Mouse (Mus musculus): ENCODE measurements at regions not wholly inside any gene's neighbourhood (a gene's known extent, or its start where the extent isn't known, plus 50 kb on each side); places are given as distances from the start of the nearest gene placed in this dataset.

DNA sequence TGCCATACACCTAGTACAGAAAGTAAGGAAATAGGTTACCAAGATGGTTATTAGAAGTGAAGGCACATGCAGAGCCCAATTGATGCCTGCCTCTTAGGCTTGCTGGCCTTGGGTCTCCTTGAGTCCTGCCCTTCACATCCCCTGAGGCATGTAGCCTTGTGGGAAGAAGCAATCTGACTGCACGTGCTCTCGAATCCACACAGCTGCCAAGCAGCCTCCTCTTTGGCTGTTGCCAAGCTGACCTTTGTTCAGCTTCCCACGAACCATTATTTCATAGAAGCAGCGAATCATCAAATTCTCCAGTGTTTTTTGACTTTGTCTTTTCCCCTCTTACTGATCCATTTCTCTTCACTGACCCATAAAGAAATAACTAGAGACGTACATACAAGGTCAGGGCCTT lies 498.1 kb upstream of the Tnp1 start:
- 27% methylated on average over 5 of the region's 5 CpGs for whole genome bisulfite sequencing
- Histone ChIP-seq H3K4me1 (replicated peaks) (0 out of 2 replicates have a peak, but pooled peaks cover 3% of the 10 kb centered on the region), H3K36me3 (no peaks in the 10 kb centered on the region), H3K9me3 (no peaks in the 10 kb centered on the region), H3K4me3 (no peak overlapping the region), H3K27ac (no peak overlapping the region), H3K9ac (no peak overlapping the region), H3K27me3 (no peaks in the 10 kb centered on the region), H3K4me2 (no peak overlapping the region)
- ATAC-seq (ENCODE audit: low FRiP score), result no peak

DNA sequence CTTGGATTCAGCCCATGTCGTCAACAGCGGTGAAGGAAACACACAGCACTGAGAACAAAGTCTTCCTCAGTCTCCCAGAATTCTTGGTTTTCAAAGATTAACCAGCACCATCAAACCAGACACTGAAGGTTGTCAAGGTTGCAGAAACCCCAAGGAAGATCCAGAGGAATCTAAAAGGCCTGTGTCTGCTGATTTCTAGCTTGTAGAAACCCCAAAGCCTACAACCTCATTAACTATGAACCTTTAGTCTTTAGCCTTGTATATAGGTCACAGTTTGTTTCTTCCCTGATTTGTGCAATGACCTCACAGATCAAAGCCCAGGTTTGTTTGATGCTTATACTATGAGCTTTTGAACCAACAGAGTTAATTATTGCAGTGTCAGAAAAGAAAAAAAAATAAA lies 497.1 kb upstream of the Tnp1 start:
- Histone ChIP-seq H3K4me1 (replicated peaks) (0 out of 2 replicates have a peak, but pooled peaks cover 3% of the 10 kb centered on the region), H3K4me2 (no peak overlapping the region), H3K27me3 (no peaks in the 10 kb centered on the region), H3K9me3 (no peaks in the 10 kb centered on the region), H3K9ac (no peak overlapping the region), H3K4me3 (no peak overlapping the region), H3K36me3 (no peaks in the 10 kb centered on the region), H3K27ac (no peak overlapping the region)
- ATAC-seq (ENCODE audit: low FRiP score), result no peak
- WGBS, result 94% methylated on average over 2 of the region's 2 CpGs

DNA sequence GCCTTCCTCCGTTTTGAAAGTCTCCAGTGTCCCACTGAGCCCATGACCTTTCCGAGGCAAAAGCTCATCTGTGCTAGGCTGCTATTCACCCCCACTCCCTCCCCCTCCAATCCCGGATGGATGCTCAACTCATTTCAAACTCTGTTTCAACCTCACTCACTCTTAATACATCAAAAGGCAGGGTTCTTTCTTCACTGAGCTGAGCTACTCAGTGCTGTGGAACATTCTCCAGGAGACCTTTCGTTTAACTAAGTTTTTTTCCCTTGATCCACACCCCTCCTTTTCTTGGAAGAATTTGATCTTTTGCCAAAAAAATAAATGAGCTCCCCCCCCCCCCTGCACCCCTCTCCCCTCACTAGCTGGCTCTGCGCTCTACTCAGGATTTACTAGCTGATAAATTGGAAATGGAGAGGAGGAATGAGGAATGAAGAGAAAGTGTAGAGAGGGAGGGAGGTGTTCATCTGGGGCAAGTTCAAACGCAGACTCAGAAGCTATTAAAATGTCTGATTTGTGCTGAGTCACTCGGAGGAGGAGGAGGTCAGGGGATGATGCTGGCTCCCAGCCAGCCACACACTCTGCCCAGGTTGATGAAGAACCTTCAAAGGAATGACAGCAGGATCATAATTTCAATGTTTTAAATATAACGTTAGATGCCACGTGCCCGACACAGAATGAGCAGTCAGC lies 491.5 kb upstream of the Tnp1 start:
- Histone ChIP-seq H3K36me3 (no peaks in the 10 kb centered on the region), H3K4me2 (no peak overlapping the region), H3K27ac (no peak overlapping the region), H3K9me3 (no peaks in the 10 kb centered on the region), H3K4me3 (no peak overlapping the region), H3K4me1 (replicated peaks) (no peaks in the 10 kb centered on the region), H3K9ac (no peak overlapping the region), H3K27me3 (no peaks in the 10 kb centered on the region)
- WGBS, result 67% methylated on average over 10 of the region's 10 CpGs
- no peak for ATAC-seq (ENCODE audit: low FRiP score)

DNA sequence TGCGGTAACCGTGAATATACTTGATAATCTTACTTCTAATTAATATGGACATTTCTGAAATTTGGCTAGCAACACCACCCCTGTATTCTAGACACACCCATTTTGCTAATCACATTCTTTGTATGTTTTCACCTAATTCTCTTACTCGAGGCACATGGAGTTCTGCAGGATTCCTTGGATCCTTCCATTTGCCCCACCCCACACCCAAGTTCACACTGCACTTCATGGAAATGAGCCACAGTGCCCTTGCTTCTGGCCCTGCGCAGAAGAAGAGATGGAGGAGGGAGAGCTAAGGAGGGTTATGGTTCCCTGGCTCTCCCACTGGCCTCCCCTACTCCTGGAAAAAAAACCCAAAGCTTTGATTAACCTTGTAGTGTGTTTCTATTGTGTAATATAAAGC lies 487.9 kb upstream of the Tnp1 start:
- no peak for ATAC-seq (ENCODE audit: low FRiP score)
- Histone ChIP-seq H3K27me3 (no peaks in the 10 kb centered on the region), H3K4me2 (no peak overlapping the region), H3K27ac (no peak overlapping the region), H3K4me3 (no peak overlapping the region), H3K36me3 (no peaks in the 10 kb centered on the region), H3K9ac (no peak overlapping the region), H3K9me3 (no peaks in the 10 kb centered on the region), H3K4me1 (replicated peaks) (no peaks in the 10 kb centered on the region)
- WGBS, result 84% methylated on average over 4 of the region's 4 CpGs

DNA sequence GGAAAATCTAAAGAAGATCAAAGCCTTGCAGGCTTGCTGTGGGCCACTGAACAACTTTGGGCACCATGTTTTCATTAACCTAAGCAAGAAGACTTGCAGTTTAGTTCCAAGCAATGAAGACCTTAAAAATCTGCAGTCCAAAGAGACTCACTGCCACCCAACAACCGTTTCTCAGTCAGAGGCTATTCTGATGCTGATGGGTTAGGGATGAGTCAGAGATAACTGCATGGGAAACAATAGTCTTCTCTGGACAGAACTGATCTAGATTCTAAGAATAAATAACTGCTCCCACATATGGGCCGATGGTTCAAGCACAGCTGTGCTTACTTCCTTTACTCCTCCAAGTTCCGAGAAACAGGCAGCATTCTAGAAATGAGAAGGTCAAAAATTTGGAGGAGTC lies 485.0 kb upstream of the Tnp1 start:
- H3K36me3 ChIP-seq, result no peaks in the 10 kb centered on the region
- H3K27me3 ChIP-seq, result no peaks in the 10 kb centered on the region
- H3K9ac ChIP-seq, result no peak overlapping the region
- no peak overlapping the region for H3K27ac ChIP-seq
- H3K4me1 ChIP-seq (replicated peaks), result no peaks in the 10 kb centered on the region
- no peak overlapping the region for H3K4me2 ChIP-seq
- no peaks in the 10 kb centered on the region for H3K9me3 ChIP-seq
- no peak overlapping the region for H3K4me3 ChIP-seq
- WGBS, result 75% methylated on average over 3 of the region's 3 CpGs
- ATAC-seq (ENCODE audit: low FRiP score), result no peak

DNA sequence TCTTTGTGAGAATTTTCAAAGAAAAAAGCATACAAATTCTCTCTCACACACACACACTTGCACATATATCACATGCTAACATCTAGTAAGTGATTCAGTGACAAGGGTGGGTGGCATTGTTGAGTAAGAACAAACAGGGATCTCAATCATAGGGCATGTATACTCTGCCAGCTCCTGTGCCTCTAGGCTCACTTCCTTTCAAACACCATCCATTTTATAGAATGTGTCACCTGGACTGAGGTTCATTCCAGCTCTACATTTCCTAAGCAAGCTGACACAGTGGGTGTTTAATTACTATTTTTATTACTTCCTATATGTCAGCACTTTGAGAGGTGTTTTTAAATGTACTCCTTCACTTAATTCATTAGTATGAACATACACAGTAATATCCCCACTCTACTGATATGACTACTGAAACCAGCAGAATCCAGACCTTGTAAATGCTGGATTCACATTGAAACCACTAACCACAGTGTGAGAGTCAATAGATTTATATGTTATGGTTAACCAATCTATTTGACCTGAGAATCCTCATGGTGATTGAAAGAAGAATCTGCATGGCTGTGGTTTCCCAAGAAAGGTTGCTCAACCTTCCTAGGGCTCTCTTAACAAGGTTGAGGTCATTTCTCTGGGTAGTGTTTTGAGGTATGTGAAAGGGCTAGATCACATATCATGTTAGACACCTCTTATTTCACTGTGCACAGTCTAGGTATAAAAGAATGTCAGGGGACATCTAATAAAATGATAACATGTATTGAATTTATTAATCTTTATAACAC lies 480.5 kb upstream of the Tnp1 start:
- no peak overlapping the region for H3K4me2 ChIP-seq
- no peaks in the 10 kb centered on the region for H3K9me3 ChIP-seq
- no peaks in the 10 kb centered on the region for H3K27me3 ChIP-seq
- H3K9ac ChIP-seq, result no peak overlapping the region
- H3K36me3 ChIP-seq, result no peaks in the 10 kb centered on the region
- no peak for ATAC-seq (ENCODE audit: low FRiP score)
- no peak overlapping the region for H3K27ac ChIP-seq
- H3K4me1 ChIP-seq (replicated peaks), result no peaks in the 10 kb centered on the region
- no peak overlapping the region for H3K4me3 ChIP-seq

DNA sequence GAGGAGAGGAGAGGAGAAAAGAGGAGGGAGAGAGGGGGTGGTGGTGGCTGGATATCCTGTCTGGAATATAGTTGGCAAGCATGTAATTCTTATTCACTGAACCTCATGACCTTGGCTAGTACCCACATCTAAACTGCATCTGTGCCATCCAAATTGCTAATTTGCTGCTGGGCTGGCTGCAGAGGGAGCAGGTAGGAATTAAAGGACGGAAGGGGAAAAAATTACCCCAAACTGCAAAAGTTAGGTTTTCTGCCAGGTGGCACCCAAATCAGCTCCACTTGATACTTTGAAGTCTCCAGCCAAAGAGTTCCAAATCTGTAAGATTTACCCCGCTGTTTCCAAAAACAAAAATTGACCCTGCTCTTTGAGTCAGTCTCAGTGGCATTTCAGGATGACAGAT lies 466.2 kb upstream of the Tnp1 start:
- Histone ChIP-seq H3K9me3 (no peaks in the 10 kb centered on the region), H3K27me3 (no peaks in the 10 kb centered on the region), H3K36me3 (no peaks in the 10 kb centered on the region), H3K9ac (no peak overlapping the region), H3K27ac (no peak overlapping the region), H3K4me3 (no peak overlapping the region), H3K4me1 (replicated peaks) (no peaks in the 10 kb centered on the region), H3K4me2 (no peak overlapping the region)
- 77% methylated on average over 2 of the region's 2 CpGs for WGBS
- ATAC-seq (ENCODE audit: low FRiP score), result no peak

DNA sequence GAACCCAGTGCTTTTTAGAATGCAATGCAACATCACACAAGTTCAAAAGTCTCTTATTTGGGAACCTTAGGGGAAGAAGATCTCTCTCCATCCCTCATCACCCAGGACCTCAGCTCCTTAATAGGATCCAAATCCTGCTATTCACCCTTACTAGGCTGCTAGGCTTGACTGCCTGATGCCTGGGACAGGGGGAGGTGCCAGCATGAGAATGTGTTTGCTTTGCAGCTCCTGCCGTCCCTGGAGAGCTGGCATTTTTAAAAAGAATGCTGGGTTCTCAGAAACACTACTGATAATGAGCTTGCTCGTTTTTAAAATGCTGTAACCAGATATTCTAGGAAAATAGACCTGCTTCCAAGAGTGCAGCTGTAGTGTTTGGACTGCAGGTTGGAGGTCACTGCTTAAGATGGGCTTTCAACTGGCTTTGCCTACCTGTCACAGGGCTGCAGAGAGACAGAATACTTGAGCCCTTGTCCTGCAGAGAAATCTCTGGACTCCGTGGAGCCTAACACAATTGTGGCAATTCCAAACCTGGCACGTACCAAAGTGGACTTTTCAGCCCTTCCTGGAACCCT lies 463.7 kb upstream of the Tnp1 start:
- Histone ChIP-seq H3K27me3 (no peaks in the 10 kb centered on the region), H3K36me3 (no peaks in the 10 kb centered on the region), H3K4me1 (replicated peaks) (no peaks in the 10 kb centered on the region), H3K4me3 (no peak overlapping the region), H3K27ac (no peak overlapping the region), H3K9me3 (no peaks in the 10 kb centered on the region), H3K9ac (no peak overlapping the region), H3K4me2 (no peak overlapping the region)
- 61% methylated on average over 4 of the region's 4 CpGs for WGBS
- no peak for ATAC-seq (ENCODE audit: low FRiP score)

DNA sequence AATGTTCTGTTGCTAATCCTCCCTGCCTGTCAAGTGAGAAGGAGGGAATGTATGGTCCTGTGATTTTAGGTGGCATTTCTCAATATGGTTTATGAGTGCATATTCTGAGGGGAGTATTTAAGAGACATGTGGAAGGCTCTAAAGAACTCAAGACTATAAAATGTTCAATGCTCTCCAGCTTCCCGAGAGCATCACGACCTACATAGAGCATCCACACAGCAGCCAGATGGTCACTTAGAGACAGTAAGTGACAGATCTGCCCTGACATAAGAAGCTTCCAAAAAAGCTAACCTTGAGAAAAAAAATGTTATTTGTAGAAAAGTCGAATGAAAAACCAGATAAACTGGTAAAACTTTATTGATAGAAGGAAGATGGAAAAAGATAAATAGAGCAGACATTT lies 444.9 kb upstream of the Tnp1 start:
- no peaks in the 10 kb centered on the region for H3K9me3 ChIP-seq
- 72% methylated on average over 3 of the region's 3 CpGs for WGBS
- H3K4me3 ChIP-seq, result no peak overlapping the region
- no peak overlapping the region for H3K27ac ChIP-seq
- no peak overlapping the region for H3K9ac ChIP-seq
- H3K27me3 ChIP-seq, result no peaks in the 10 kb centered on the region
- 0 out of 2 replicates have a peak, but pooled peaks cover 6% of the 10 kb centered on the region for H3K4me1 ChIP-seq (replicated peaks)
- no peaks in the 10 kb centered on the region for H3K36me3 ChIP-seq
- H3K4me2 ChIP-seq, result no peak overlapping the region
- ATAC-seq (ENCODE audit: low FRiP score), result no peak

DNA sequence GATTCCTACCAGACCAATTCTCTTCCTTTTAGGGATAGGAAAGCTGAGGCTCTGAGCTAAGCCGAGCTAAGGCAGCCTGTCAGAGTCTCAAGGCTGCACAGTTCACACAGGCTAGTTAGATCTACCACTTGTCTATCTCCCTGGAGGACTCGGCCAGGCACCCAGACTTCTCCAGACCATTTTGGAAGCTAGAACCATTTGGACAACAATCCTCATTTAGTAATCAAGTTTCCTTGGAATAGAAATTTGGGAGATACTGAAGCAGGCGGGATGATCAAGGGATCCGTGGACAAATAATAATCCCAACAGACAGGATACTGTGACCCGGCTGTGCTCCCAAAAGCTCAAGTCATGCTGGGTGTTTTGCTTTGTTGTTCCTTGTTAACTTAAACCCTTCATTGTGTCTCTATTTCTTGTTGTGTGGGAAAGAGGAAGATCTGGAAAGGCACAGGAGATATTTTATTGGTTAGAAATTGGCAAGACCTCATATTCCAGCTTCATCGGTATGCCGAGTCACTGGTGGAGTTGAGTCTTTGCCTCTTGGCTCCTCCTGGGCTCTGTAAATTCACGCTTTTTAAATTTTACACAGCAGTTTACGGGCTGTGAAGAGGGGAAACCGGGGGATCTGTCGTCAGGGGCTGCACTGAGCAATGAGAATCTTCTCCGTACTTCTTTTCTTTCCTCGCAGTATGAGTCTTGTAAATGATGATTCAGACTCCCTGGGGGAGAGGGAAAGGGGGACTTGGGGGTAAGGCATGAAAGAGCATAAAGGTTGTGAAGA lies 444.2 kb upstream of the Tnp1 start:
- 50% methylated on average over 13 of the region's 13 CpGs for WGBS
- no peak for ATAC-seq (ENCODE audit: low FRiP score)

DNA sequence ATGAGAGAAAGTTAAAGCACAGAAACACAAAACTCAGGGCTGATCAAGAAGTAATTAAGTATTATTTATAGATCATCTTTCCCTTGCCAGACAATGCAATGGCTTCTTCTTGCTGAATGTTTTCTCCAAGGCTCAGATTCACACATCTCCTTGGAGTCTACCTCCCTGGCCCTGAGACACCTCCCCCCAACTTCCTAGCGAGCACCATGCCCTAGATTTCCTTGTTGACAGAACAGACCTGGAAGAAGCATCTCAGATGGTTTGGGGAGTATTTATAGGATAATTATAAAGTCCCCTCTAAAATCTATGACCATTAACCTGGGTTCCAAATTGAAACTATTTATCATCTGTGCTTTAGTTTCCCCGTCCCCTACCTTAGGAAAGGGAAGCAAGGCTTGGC lies 441.6 kb upstream of the Tnp1 start:
- 0 out of 2 replicates have a peak, but pooled peaks cover 6% of the 10 kb centered on the region for H3K4me1 ChIP-seq (replicated peaks)
- H3K27ac ChIP-seq, result no peak overlapping the region
- H3K9me3 ChIP-seq, result no peaks in the 10 kb centered on the region
- no peak for ATAC-seq (ENCODE audit: low FRiP score)
- 73% methylated on average over 2 of the region's 2 CpGs for WGBS
- no peak overlapping the region for H3K4me2 ChIP-seq
- H3K9ac ChIP-seq, result no peak overlapping the region
- no peaks in the 10 kb centered on the region for H3K36me3 ChIP-seq
- no peak overlapping the region for H3K4me3 ChIP-seq
- no peaks in the 10 kb centered on the region for H3K27me3 ChIP-seq

More for the DNA sequence above, 444.2 kb upstream of the Tnp1 start:
- Histone ChIP-seq H3K4me2 (no peak overlapping the region), H3K4me1 (replicated peaks) (0 out of 2 replicates have a peak, but pooled peaks cover 6% of the 10 kb centered on the region), H3K36me3 (no peaks in the 10 kb centered on the region), H3K9me3 (no peaks in the 10 kb centered on the region), H3K27ac (no peak overlapping the region), H3K27me3 (no peaks in the 10 kb centered on the region), H3K4me3 (no peak overlapping the region), H3K9ac (no peak overlapping the region)

DNA sequence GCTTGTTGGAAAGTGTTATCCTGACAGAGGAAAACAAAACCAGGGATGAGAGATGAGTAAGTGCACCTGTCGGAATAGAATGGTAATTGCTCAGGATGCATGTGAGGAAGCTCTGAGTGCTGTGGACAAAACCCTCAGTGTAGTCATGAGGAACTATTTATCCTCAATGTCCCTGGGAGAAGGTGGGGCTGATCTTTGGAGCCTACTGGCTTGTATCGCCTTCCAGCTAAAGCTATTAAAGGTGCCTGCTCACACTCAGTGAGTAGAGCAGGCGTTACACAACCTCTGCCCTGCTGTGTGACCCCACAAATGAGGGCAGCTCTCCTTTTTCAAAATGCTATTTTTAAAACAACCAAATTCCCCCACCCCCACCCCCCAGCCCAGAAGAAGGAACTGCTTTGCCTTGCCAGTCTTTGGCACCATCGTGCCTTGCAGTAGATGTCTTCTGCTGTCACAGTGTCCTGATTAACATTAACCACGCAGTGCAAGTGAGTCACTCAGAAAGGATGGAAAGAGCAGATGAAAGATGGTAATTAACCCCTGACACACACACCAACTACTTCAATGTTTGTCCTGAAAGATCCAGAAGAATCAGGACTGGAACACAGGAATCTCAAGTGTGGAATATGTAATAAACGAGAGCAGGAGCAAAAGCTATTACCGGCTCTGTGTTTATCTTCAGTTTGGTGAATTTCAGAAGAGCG lies 440.8 kb upstream of the Tnp1 start:
- Histone ChIP-seq H3K4me3 (no peak overlapping the region), H3K9me3 (no peaks in the 10 kb centered on the region), H3K4me1 (replicated peaks) (0 out of 2 replicates have a peak, but pooled peaks cover 6% of the 10 kb centered on the region), H3K36me3 (no peaks in the 10 kb centered on the region), H3K27ac (no peak overlapping the region), H3K27me3 (no peaks in the 10 kb centered on the region), H3K9ac (no peak overlapping the region), H3K4me2 (no peak overlapping the region)
- 85% methylated on average over 8 of the region's 8 CpGs for WGBS
- no peak for ATAC-seq (ENCODE audit: low FRiP score)

All from hindbrain, embryonic 13.5 days (tissue).